Mouse (Mus musculus) hindbrain, embryonic 13.5 days (tissue): ENCODE data around the gene Scn4a. TPM values are rescaled to one million over a fixed set of nuclear protein-coding genes. Genes with fewer than 3 reads are reported as not detected.

Experiments used
- ATAC-seq: fragments of 200-750 bp; cut with Nextera tagmentation; 2 replicates; pipeline ENCODE4 v1.8.0; 2017; ENCODE audit warnings: moderate TSS enrichment; ENCODE audit not compliant: low FRiP score
- H3K27ac ChIP-seq: fragments of 300-500 bp; sonication (generic); 2 replicates; pipeline ENCODE4 v1.5.1; 2015; ENCODE audit warnings: inconsistent platforms, mild to moderate bottlenecking, moderate library complexity
- H3K27me3 ChIP-seq: fragments of 300-500 bp; sonication (generic); 2 replicates; pipeline ENCODE4 v1.6.1; 2015; ENCODE audit warnings: mild to moderate bottlenecking, inconsistent platforms
- H3K36me3 ChIP-seq: fragments of 300-500 bp; sonication (generic); 2 replicates; pipeline ENCODE4 v1.6.1; 2015; ENCODE audit warnings: mild to moderate bottlenecking, inconsistent platforms
- H3K4me1 ChIP-seq: fragments of 300-500 bp; sonication (generic); replicated peaks from 2 replicates; pipeline ENCODE4 v1.6.1; 2015; ENCODE audit warnings: inconsistent platforms
- H3K4me2 ChIP-seq: fragments of 300-500 bp; sonication (generic); 2 replicates; pipeline ENCODE4 v1.6.1; 2015; ENCODE audit warnings: inconsistent platforms, mild to moderate bottlenecking, moderate library complexity
- H3K4me3 ChIP-seq: fragments of 300-500 bp; sonication (generic); 2 replicates; pipeline ENCODE4 v1.5.1; 2015; ENCODE audit warnings: mild to moderate bottlenecking, inconsistent platforms
- H3K9ac ChIP-seq: fragments of 300-500 bp; sonication (generic); 2 replicates; pipeline ENCODE4 v1.6.1; 2015; ENCODE audit warnings: mild to moderate bottlenecking, inconsistent platforms
- H3K9me3 ChIP-seq: fragments of 300-500 bp; sonication (generic); 2 replicates; pipeline ENCODE4 v1.6.1; 2016; ENCODE audit warnings: inconsistent platforms
- WGBS: fragments of 180-500 bp; shearing (Covaris S2); methylation state at CpG from one replicate; pipeline ENCODE4 v1.1.7; 2015; 5-methylcytosine and 5-hydroxymethylcytosine counted together
- polyA plus RNA-seq: library from polyadenylated mRNA; unstranded; fragments of >200 nt; fragmentation: Nextera tagmentation; extraction: Ambion mirVana; gene quantifications from 2 replicates; pipeline ENCODE4 v1.2.1, GENCODE M21; 2015

Gene Scn4a
- polyA plus RNA-seq, 1 experiment from 2014 or later, result 0.03 TPM

DNA sequence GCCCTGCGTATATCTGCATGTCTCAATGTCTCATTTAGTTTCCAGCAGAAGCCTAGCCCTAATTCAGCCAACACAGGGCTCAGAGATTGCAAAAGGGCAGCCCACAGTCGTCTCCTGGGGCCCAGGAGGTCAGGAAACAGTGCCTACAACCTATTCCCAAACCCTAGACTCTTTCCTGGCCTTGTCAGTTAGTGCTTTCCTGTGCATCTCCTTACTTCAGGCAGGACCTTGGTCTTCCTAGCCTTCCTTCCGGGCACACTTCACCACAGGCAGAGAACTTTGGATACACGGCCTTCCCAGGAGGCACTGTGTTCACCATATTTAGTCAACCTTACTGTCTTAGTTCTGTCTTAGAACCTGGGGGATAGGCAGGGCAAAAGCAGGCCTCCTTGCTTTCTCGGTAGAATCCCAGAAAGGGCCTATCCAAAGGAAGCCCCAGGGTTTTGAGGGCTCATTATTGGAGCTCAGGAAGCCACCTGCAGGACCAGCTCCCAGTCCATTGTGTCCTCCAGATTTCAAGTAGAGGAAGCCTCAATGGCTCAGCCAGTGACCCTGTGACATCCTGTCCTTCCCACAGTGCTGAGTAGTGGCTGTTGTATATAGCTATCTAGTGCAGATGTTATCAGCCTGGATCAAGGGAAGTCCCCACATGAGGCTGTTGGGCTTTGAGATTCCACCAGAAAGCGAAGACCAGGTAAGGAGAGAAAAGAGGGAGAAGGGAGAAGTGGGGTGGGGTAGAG, 30.1 kb upstream of the Scn4a start:
- 78% methylated on average over 6 of the region's 6 CpGs for WGBS
- Histone ChIP-seq H3K9ac (no peak overlapping the region), H3K9me3 (no peaks in the 10 kb centered on the region), H3K4me1 (no peaks in the 10 kb centered on the region), H3K4me2 (no peak overlapping the region), H3K27me3 (no peaks in the 10 kb centered on the region), H3K27ac (no peak overlapping the region), H3K4me3 (no peak overlapping the region), H3K36me3 (no peaks in the 10 kb centered on the region)
- ATAC-seq, result no peak

DNA sequence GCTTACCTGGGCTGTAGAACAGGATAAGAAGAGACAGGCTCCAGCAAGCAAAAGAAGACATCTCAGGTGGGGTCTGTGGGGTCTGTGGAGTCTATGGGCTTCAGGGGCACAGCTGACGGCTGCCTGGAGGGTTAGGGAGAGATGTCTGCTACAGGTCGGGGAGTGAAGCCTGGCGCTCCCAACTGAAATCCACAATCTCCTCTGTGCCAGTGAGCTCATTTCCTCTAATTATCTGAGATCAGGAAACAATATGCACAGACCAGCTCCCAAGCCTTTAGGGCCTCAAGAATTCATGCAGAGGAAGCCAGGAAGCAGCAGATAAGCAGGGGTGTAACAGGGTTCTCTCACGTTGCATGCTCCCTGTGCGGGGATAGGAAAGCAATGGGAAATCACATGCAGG, 29.3 kb upstream of the Scn4a start:
- Histone ChIP-seq H3K9me3 (no peaks in the 10 kb centered on the region), H3K4me1 (no peaks in the 10 kb centered on the region), H3K27me3 (no peaks in the 10 kb centered on the region), H3K9ac (no peak overlapping the region), H3K36me3 (no peaks in the 10 kb centered on the region), H3K4me2 (no peak overlapping the region), H3K27ac (no peak overlapping the region), H3K4me3 (no peak overlapping the region)
- WGBS, result 85% methylated on average over 5 of the region's 5 CpGs
- ATAC-seq, result no peak

DNA sequence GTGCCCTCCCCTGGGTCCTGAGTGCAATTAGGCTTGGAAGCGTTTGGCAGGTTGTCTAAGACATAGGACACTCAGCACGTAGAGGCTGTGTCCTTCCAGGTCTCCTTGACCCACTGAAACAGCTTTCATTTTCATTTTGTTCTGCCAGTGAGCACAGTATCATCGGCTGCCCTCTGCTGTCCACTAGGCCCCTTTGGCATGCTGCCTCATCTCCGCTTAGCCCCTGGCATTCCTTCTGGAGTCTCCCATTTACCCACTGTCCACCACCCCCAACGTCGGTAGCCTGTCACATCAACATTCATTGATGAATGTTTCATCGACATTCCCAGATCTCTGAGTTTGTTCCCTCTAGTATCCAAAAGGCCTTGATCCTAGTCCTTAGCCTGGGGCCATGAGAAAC, 28.8 kb upstream of the Scn4a start:
- 90% methylated on average over 7 of the region's 7 CpGs for WGBS
- H3K9me3 ChIP-seq, result no peaks in the 10 kb centered on the region
- no peak overlapping the region for H3K4me2 ChIP-seq
- H3K9ac ChIP-seq, result no peak overlapping the region
- no peaks in the 10 kb centered on the region for H3K4me1 ChIP-seq
- H3K4me3 ChIP-seq, result no peak overlapping the region
- H3K27me3 ChIP-seq, result no peaks in the 10 kb centered on the region
- no peak overlapping the region for H3K27ac ChIP-seq
- no peaks in the 10 kb centered on the region for H3K36me3 ChIP-seq
- ATAC-seq, result no peak

DNA sequence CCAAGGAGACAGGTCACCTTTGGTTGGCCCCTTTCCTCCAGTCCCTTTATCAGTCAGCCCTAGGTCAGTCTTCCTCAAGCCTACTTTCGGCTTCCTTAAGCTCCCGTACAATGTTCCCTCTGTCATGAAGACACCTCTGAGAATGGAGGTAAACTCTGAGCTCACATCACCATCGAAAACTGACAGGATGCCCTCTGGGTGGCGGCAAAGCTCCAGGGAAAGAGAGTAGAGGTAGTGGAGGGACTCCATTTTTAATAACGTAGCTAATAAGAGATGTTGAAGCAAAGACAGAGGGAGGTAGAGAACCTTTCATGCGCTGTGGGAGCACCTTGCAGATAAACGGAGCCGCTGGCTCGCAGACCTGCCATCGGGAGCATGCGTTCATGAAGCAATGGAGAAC, 27.9 kb upstream of the Scn4a start:
- no peak overlapping the region for H3K9ac ChIP-seq
- WGBS, result 83% methylated on average over 11 of the region's 11 CpGs
- no peaks in the 10 kb centered on the region for H3K36me3 ChIP-seq
- no peak overlapping the region for H3K4me3 ChIP-seq
- no peaks in the 10 kb centered on the region for H3K4me1 ChIP-seq
- no peaks in the 10 kb centered on the region for H3K27me3 ChIP-seq
- no peak for ATAC-seq
- H3K9me3 ChIP-seq, result no peaks in the 10 kb centered on the region
- H3K4me2 ChIP-seq, result no peak overlapping the region
- H3K27ac ChIP-seq, result no peak overlapping the region

DNA sequence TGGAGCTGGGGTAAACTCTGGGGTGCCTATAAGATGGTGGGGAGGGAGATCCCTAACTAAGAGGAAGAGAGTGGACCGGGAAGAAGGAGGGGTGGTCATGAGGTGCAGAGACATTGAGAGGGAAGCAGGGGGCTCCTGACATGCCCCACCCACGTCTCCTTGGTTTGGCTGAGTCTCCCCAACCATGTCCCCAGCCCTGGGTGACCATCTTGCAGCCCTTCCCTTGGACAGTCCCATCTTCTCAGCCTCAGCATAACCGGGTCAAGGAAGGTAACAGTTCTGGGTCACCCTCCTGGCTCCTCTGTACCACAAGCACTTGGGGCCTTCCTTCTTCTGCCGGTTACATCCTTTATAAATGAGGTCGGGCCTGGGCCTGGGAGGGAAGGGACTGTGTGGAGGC, 21.9 kb upstream of the Scn4a start:
- H3K4me1 ChIP-seq, result no peaks in the 10 kb centered on the region; the same call in 1 of the 2 replicates
- no peak overlapping the region for H3K27ac ChIP-seq
- ATAC-seq, result no peak
- no peak overlapping the region for H3K4me2 ChIP-seq
- no peaks in the 10 kb centered on the region for H3K36me3 ChIP-seq
- H3K27me3 ChIP-seq, result no peaks in the 10 kb centered on the region
- H3K9ac ChIP-seq, result no peak overlapping the region
- no peaks in the 10 kb centered on the region for H3K9me3 ChIP-seq
- 82% methylated on average over 5 of the region's 5 CpGs for WGBS
- H3K4me3 ChIP-seq, result no peak overlapping the region

DNA sequence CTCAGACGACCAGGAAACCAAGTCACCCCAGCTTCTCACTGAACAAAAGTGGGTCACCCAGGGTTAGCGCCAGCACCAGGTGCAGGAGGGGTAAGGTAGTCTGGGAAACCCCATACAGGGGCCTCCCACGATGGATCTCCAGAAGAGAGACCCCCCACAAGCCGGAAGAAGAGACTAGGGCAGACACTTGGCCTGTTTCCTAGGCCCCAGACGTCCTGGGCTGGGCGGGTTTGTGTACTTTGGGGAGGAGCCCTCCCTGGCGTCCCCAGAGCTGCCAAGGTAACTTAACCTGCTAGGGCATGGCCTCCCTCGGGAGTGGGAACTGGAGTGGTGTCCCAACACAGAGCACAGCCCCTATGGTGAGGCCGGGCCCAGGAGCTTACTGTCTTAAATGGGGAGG, 21.5 kb upstream of the Scn4a start:
- Histone ChIP-seq H3K4me1 (no peaks in the 10 kb centered on the region; the same call in 1 of the 2 replicates), H3K27me3 (no peaks in the 10 kb centered on the region), H3K27ac (no peak overlapping the region), H3K4me3 (no peak overlapping the region), H3K36me3 (no peaks in the 10 kb centered on the region), H3K9me3 (no peaks in the 10 kb centered on the region), H3K4me2 (no peak overlapping the region), H3K9ac (no peak overlapping the region)
- 60% methylated on average over 9 of the region's 9 CpGs for WGBS
- ATAC-seq, result no peak

DNA sequence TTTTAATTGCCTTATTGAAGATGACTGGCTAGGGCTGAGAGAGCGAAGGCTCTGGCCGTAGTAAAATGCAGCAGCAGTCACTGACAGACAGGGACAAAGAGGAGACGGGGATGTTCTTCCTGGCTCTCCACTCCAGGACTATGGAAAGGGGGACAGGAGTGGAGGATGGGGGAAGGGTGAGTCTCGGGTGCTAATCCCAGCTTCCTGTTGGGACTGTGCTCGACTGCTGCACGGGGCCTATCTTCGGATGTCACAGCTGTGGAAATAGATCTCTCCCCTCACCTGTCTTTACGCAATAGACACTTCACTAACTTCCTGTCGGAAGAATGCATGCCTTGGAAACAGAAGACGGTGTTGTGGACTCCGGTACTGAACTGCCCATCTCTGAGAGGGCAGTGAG, 20.9 kb upstream of the Scn4a start:
- Histone ChIP-seq H3K9ac (no peak overlapping the region), H3K4me3 (no peak overlapping the region), H3K27ac (no peak overlapping the region), H3K36me3 (no peaks in the 10 kb centered on the region), H3K4me1 (no peaks in the 10 kb centered on the region; the same call in 1 of the 2 replicates), H3K4me2 (no peak overlapping the region), H3K27me3 (no peaks in the 10 kb centered on the region), H3K9me3 (no peaks in the 10 kb centered on the region)
- ATAC-seq, result no peak
- 74% methylated on average over 11 of the region's 11 CpGs for WGBS

DNA sequence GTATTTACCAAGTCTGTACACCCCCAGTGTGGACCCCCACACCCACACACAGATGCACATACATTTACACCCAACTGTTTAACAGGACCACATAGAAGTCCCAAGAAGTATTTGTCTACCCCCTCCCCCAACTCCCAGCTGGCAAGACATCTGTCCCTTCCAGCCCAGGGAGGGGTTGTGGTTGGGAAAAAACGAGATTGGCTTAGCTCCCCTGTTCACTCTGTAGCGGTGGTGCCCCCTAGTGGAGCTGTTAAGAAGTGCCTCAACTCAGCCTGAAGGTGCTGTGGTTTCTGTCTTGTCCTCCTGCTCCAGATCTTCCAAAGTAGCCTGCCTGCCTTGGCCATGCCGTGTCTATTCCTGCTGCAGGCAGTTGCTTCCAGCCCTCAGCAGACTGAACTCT, 13.2 kb upstream of the Scn4a start:
- no peak for ATAC-seq
- no peak overlapping the region for H3K9ac ChIP-seq
- no peak overlapping the region for H3K27ac ChIP-seq
- H3K27me3 ChIP-seq, result no peaks in the 10 kb centered on the region
- H3K4me3 ChIP-seq, result no peak overlapping the region
- peaks cover 16% of the 10 kb centered on the region for H3K4me1 ChIP-seq
- H3K9me3 ChIP-seq, result no peaks in the 10 kb centered on the region
- WGBS, result 15% methylated on average over 3 of the region's 3 CpGs
- no peaks in the 10 kb centered on the region for H3K36me3 ChIP-seq
- H3K4me2 ChIP-seq, result no peak overlapping the region

DNA sequence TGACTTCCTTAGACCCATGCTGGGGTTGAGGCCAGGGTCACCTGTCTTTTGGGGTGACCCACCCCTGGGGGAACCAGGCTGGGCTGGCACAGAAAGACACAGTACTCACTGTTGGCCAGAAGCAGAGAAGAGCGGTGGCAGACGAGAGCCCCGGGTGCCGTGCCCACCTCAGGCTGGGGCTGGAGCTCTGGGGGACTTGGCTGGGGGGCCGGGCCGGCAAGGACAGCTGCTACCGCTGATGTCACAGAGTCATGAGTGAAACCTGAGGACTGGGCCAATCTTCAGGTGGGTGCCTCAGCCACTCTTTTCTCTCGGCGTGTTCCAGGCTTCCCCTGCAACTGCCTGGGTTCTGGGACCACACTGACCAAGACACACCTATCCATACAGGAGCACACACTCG, 12.3 kb upstream of the Scn4a start, which contains the start of gene Prr29:
Gene Prr29, plus strand, starts transcription at position 107 of the 400 bp plus-strand sequence.
- no peak for ATAC-seq
- no peak within 1 kb of the TSS for H3K9ac ChIP-seq
- 61% methylated on average over 10 of the region's 10 CpGs for WGBS
- H3K36me3 ChIP-seq, result no peaks in the 10 kb centered on the region
- peaks cover 16% of the 10 kb centered on the region for H3K4me1 ChIP-seq
- H3K9me3 ChIP-seq, result no peaks in the 10 kb centered on the region
- no peak within 1 kb of the TSS for H3K27ac ChIP-seq
- H3K4me2 ChIP-seq, result 0 out of 2 replicates have a peak within 1 kb of the TSS, but pooled peaks have one; percentile 2
- H3K27me3 ChIP-seq, result no peaks in the 10 kb centered on the region
- no peak within 1 kb of the TSS for H3K4me3 ChIP-seq

DNA sequence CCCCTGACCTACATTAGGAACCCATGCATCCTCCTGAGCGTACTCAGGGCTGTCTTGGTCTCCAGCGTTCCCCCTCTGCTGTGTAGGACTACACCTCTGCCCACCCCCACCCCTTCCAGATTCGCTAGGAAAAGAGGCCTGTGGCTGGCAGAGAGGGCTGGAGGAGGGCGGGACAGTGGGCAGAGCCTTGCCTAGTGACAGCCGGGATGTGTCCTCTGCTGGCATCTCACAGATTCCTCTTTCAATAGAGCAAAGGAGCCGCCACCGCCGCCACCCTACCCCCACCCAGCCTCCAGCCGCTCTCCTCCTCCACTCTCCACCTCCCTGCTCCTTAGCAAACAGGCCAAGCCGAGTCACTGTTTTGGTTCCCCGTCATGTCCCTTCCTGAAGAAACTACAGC, 11.6 kb upstream of the Scn4a start:
- Histone ChIP-seq H3K27me3 (no peaks in the 10 kb centered on the region), H3K9ac (no peak overlapping the region), H3K4me3 (no peak overlapping the region), H3K9me3 (no peaks in the 10 kb centered on the region), H3K36me3 (no peaks in the 10 kb centered on the region), H3K27ac (no peak overlapping the region), H3K4me1 (peaks cover 16% of the 10 kb centered on the region), H3K4me2 (0 out of 2 replicates have a peak overlapping the region, but pooled peaks have one; percentile 2)
- WGBS, result 5% methylated on average over 11 of the region's 11 CpGs
- 0 out of 2 replicates have a peak, but pooled peaks have one; percentile 17 for ATAC-seq

DNA sequence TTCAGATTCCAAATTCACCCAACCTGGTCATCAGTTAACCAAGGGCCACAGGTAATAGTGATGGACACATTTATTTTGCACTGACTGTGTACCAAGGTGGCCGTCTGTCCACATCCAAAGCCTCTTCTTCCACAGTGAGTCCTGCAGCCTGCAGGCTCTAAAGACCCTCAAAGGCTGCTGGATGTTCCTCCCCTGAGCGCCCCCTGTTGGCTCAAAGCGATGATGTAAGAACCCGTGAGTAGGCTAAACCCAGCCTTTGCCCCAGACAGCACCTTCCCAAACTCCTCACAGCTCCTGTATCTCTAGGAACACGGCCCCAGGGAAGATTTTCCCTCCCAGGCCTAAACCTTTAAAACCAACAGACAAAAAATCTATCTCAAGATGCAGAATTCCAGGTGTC, 6.3 kb upstream of the Scn4a start:
- no peak overlapping the region for H3K4me3 ChIP-seq
- no peaks in the 10 kb centered on the region for H3K9me3 ChIP-seq
- H3K4me2 ChIP-seq, result no peak overlapping the region
- 0 out of 2 replicates have a peak, but pooled peaks cover 1% of the 10 kb centered on the region for H3K4me1 ChIP-seq
- WGBS, result 21% methylated on average over 5 of the region's 5 CpGs
- H3K27ac ChIP-seq, result no peak overlapping the region
- no peak for ATAC-seq
- H3K9ac ChIP-seq, result no peak overlapping the region
- H3K36me3 ChIP-seq, result no peaks in the 10 kb centered on the region
- H3K27me3 ChIP-seq, result no peaks in the 10 kb centered on the region

DNA sequence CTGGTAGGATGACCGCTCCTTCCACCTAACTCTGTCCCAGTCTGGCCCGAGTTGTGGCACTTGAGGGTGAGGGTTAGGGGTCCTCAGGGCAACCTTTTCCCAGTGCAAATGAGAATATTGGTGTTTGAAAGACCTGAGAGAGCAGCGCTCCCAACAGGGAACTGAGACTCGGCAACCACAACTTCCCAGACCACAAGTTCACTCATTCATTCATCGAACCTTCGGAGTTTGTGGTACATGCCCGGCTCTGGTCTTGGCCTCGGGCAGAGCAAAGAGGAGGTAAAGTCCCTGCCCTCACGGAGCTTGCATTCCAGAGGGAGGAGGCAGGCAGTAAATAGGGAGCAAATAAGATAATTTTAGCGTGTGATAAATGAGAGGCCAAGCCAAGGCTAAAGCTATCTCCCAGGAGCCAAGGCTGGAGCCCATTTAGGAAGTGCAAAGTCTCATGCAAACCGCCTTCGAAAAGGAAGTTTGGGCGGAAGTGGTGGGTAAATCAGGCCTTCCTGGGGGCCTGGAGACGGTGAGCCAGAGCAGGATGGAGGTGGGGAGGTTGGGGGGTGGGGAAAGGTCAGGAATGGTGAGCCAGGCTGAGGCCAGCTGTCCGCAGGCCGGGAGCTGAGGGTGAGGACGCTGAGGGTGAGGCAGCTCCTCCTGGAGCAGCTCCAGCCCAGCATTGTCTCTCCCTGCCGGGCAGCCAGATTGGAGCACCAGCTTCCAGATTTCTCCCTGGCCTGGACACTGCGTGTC, 2.5 kb upstream of the Scn4a start:
- Histone ChIP-seq H3K27me3 (no peaks in the 10 kb centered on the region), H3K4me1 (no peaks in the 10 kb centered on the region), H3K4me3 (no peak overlapping the region), H3K9me3 (no peaks in the 10 kb centered on the region), H3K36me3 (no peaks in the 10 kb centered on the region), H3K27ac (no peak overlapping the region), H3K4me2 (no peak overlapping the region), H3K9ac (no peak overlapping the region)
- 77% methylated on average over 19 of the region's 19 CpGs for WGBS
- ATAC-seq, result no peak

DNA sequence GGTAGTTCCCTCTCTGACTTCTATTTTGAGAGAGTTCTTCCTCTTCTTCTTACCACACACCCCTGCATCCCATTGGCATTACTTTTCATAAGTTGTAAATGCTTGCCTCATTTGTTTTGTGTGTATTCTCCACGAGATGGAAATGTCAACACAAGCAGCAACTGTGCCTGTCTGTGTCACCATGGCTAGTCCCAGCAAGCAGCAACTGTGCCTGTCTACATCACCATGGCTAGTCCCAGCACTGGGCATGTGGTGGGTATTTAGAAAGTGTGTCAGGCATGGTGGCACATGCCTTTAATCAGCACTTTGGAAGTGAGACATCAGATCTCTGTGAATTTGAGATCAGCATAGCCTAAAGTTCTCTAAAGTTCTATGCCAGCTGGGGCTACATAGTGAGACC, 1.1 kb upstream of the Scn4a start:
- no peaks in the 10 kb centered on the region for H3K36me3 ChIP-seq
- no peaks in the 10 kb centered on the region for H3K9me3 ChIP-seq
- no peak overlapping the region for H3K4me2 ChIP-seq
- no peak overlapping the region for H3K27ac ChIP-seq
- no peak overlapping the region for H3K9ac ChIP-seq
- no peak overlapping the region for H3K4me3 ChIP-seq
- no peaks in the 10 kb centered on the region for H3K27me3 ChIP-seq
- 56% methylated on average over 1 of the region's 1 CpGs for WGBS
- ATAC-seq, result no peak
- H3K4me1 ChIP-seq, result no peaks in the 10 kb centered on the region
